Mouse (Mus musculus) gastrocnemius, postnatal 14 days (tissue): Measurements from ENCODE around the gene Pnpla8. TPM values are rescaled to one million over a fixed set of nuclear protein-coding genes. Genes with fewer than 3 reads are reported as not detected.

ENCODE experiments used
- DNase-seq: peaks from one replicate; pipeline ENCODE4 v3.0.0; 2021; ENCODE audit warnings: mixed read lengths
- intact Hi-C: fragments of 180-260 bp; cut with DNase I; formaldehyde crosslinking; loops from one replicate; pipeline ENCODE4 v1.15.1; 2025; ENCODE audit warnings: low total_unique reads
- microRNA-seq, 2 experiments: library from miRNA; unstranded; fragments of <30 nt; microRNA quantifications; one replicate each; pipeline ENCODE4 v1.2.0; 2021
- total RNA-seq, 2 experiments: library from RNA; stranded (reverse); gene quantifications; 2 replicates each; pipeline ENCODE4 v1.2.3; 2021

The Pnpla8 gene
- total RNA-seq, 2 experiments from 2014 or later, result 63.7 to 95.8 TPM

DNA sequence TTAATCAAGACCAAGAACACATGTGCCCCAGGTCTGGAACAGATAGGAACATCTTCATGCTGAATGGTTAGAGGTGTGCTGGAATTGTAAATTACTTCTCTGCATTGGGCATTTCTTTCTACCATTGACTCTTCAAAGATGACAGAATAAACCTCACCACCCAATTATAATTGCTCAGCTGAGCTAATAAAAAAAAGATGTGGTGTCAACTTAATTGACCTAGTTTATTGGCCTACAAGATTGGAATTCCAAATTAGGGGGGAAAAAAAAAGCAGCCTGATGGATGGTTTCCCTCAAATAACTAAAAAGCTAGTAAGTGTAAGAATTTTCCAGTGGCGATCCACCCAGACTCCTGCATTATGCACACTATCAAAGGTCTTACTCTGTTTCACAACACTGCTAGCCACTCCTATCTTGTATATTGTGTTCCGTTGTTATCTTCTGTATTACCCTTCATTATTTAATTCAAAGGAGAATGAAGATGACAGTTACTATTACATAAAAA lies 116.0 kb downstream of the Pnpla8 start:
- intact Hi-C loops, result no loop called here
- DNase-seq, result no peak

DNA sequence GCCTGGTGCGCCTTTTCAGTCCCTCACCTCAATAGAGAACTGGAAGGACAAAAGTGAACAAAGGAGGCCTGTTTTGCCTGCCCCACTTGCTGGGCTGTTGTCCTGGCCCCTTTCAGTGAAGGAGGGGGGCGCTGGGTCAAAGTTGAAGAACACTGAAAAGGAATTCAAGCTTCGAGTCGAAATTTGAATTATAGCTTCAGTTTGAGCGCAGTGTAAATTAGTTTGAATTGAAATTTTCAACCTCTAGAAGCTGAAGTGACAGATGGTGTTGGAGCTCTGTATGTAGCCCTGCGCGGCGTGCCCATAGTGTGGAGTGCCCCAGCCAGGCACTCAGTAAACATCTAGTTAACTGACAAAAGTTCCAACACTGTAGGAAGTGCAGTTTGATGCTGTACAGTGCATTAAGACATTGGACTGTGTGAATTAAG lies 117.0 kb downstream of the Pnpla8 start:
- intact Hi-C loops, result no loop called here
- no peak for DNase-seq

DNA sequence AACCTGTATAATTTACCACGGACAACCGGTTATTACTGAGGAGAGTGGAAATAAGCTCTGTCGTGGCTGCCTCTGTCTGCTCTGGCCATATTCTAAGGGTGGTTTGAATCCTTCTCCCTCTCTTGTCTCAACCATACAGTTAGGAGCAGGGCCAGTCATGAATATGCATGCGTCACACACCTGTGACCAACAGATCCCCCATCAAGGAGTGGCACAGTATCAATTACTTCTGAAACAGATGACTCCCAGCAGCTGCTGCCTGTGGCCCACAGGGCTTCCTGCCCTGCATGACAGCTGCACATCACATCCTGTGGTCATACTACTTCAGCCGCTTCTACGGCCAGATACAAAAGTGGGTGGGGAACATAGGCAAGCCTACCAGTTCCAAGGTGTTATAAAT lies 122.9 kb downstream of the Pnpla8 start:
- no peak for DNase-seq
- intact Hi-C loops, result no loop called here

DNA sequence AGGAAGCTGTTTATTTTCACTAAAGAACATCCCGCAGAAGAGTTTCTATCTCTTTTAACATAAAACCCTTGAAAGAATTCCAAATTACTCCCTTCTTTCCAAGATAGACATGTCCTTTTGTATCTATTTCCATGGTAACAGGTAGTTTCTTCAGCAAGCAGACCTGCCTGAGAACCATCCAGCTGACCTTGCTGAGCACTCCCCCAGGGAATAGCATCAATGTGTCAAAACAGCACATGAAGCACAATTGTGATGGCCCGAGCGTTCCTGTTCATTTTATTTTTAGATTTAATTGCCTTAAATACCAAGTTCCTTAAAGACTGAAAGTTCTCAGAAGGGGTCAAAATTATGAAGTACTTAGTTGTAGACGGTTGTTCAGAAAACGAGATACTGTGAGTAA lies 124.1 kb downstream of the Pnpla8 start:
- intact Hi-C loops, result no loop called here
- no peak for DNase-seq

DNA sequence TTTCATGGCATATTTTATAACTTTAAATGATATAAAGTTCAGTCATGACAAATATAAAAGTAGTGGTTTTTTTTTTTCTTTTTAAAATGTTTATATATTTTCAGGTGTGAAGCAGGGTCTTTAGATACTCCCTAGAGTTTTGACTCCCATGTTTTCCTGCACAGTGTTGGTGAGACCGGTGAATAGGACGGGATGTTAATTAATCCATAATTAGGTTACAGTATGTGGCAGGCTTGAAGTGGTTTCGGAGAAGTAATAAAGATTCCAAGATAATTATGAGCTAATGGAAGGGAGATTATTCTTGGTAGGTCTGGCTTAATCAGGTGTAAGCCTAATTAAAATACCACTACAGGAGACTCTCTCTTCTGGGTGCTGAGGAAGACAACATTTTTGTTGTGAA lies 125.0 kb downstream of the Pnpla8 start:
- no peak for DNase-seq

DNA sequence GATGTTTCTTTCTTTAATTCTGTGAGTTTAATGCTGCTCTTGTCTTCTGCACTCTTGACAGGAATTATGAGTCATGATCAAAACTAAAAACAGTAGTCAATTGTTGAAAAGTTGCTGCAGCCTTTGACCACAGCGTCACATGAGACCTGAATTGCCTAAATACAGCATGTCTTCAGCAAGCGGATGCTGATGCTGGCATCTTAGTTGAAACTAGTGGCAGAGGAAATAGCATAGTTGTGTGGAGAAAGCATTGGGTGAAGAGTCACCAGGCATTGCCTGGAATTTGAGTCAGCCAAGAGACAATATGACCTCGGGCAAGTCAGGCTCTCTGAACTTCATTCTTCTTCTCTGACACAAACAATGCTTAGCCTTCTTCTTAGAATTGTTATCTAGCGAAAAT lies 133.9 kb downstream of the Pnpla8 start:
- intact Hi-C loops, result no loop called here
- DNase-seq, result no peak

More for the DNA sequence above, 125.0 kb downstream of the Pnpla8 start:
- intact Hi-C loops, result no loop called here

DNA sequence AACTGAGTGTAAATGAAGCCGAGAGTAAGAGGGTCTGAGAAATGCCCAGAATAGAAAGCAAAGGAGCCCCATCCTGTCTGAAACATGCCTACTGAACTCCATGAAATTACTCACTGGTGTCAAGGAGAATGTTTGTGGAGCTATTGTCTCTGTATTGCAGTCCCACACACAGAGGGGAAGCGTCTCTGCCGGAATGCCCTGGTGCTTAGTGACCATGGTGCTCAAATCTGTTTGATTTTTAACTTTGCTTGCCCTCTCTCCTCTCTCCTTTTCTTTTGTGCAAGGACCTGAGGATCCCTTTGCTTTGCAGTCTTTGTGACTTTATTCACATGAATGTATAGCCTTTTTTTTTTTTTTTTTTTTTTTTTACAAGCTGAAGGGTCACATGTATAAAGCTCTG lies 136.3 kb downstream of the Pnpla8 start:
- intact Hi-C loops, result no loop called here
- no peak for DNase-seq

DNA sequence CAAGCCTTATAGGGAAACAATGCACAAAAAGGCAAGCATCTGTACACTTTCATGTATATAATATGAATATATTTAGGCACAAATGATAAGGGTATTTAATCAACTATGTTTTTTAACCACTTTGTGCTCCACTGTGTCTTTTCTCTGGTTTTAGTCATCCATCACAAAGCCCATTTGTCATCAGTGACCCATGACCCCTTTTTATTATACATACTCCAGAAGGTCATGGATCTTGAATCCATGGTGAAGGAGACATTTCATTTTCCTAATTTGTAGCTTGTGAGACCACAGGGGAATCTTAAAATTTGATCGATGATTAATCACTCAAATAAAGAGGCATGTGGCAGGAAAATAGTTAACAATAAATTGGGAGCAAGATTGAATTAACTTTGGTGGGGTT lies 136.7 kb downstream of the Pnpla8 start:
- no peak for DNase-seq
- intact Hi-C loops, result no loop called here

DNA sequence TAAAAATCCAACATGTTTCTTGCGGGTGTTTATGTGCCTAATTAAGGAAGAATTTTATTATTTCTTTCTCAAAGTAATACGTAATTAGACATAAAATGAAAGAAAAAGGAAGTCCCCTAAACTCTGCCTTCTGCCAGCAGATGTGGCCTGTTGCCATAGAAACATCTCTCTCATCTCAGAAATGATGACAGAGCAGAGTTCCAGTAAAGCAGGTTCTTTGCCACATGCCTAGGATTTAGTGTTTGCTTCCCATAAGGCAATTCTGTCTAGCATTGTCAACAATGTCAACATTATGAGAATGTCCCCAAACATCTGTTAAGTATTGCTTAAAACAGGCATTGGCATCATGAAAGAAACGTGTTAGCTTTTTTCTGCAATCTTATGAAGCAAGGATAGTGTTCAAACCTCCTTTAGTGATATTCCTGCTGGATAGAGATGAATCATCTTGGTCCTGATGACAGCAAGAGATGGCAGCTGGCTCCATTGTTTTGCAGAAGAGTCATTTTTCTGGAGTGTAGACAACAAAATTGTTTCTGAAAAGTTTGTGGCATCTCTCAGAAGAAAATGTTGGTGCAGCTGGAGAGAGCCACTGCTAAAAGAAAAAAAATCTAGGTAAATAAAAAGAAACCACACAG lies 150.0 kb downstream of the Pnpla8 start:
- no peak for DNase-seq
- intact Hi-C loops, result no loop called here

Small RNA genes lying within 50 kb of the gene (microRNA-seq; reads per million reads assigned to microRNA genes)
- gene Mir5627, result 0 reads per million in 2 experiments

Other genes with a start within 250 kb of the Pnpla8 start
- 10 to 100 TPM; 17.2 to 22.2 TPM for gene Dnajb9, start 11.0 kb upstream of the Pnpla8 start, total RNA-seq
- 1 to 10 TPM; 1.4 to 3.5 TPM for gene Nrcam, start 107.5 kb downstream of the Pnpla8 start, total RNA-seq